Mouse (Mus musculus): ENCODE results near the gene P2rx7.

DNA sequence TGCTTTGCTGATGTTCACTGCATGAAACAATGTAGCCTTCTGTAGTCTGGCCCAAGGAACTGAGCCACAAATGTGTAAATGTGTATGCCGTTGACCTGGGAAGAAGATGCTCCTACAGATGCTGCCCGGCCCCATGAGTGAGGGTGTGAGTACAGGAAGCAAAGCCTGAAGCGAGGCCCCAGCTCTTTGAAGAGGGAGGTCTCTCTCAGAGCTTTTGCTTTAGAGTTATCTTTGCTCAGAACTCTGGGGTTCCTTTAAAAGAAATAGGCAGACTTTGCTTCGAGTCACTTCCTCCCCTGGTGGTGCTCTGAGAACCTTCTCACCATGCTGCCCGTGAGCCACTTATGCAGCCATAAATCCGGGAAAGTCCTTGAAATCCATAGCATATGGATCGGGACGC lies 6.4 kb downstream of the P2rx7 start:
- no peak for TF ChIP-seq CHD2 (IDR thresholded peaks at IDR 0.05; ENCODE audit: low read depth, low read length)
- no peak for TF ChIP-seq MAFK (IDR thresholded peaks at IDR 0.05; ENCODE audit: insufficient read depth, low read depth, low read length)
- TF ChIP-seq ZC3H11A (IDR thresholded peaks at IDR 0.05; ENCODE audit: borderline replicate concordance, low read depth, low read length) = no peak
- no peak for TF ChIP-seq ZNF384 (IDR thresholded peaks at IDR 0.05; ENCODE audit: low read depth, low read length)
